21 mouse cellular contexts compared by ENCODE assay signal in the genomic region with DNA sequence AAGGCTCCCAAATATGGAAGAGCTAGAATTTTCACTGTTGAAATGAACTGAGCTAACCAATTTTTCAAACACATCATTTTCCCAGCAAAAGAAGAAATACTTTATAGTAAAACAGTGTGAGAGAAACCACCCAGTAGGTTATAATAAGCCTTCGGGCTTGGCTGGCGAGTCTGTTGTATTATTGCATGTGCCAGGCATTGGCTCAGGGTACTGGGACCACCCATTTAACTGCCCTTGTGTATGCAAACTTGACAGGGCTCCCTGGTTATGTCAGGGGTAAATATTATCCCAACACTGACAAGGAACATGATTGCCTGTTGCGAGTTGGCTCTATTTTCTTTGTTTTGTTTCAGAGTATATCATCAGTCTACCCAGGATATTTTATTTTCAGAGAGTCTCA. TPM values are rescaled to one million over a fixed set of nuclear protein-coding genes. Genes with fewer than 3 reads are reported as not detected.
DNase-seq lines count a peak whose midpoint lies in the region; ATAC-seq lines count a peak whose summit lies in the region.
"Had no signal": no experiment of that assay in that cellular context is flagged by ENCODE, and none has a peak within 500 bp of the region (broad histone marks: within the 10 kb centered on the region; RNA-seq: fewer than 3 reads in every experiment).

No protein-coding gene starts in this region.

- H3K4me3 ChIP-seq in kidney, embryonic 15.5 days (replicated peaks), result no peak overlapping the region
- no peak overlapping the region for H3K4me3 ChIP-seq in stomach, embryonic 16.5 days (replicated peaks; ENCODE audit: low read length)
- H3K4me3 ChIP-seq in heart, embryonic 11.5 days (ENCODE audit: low read depth, low read length), result no peak overlapping the region
- H3K4me3 ChIP-seq: embryonic facial prominence, embryonic 15.5 days; hindbrain, embryonic 10.5 days; layer of hippocampus, adult 2 months; megakaryocyte, embryonic 14.5 days; midbrain, embryonic 15.5 days; myocyte had no signal

- no peak overlapping the region for H3K9ac ChIP-seq in kidney, embryonic 15.5 days
- no peak overlapping the region for H3K9ac ChIP-seq in stomach, embryonic 16.5 days (ENCODE audit: low read length)
- H3K9ac ChIP-seq in heart, embryonic 11.5 days (ENCODE audit: low read depth, low read length), result no peak overlapping the region
- H3K9ac ChIP-seq: embryonic facial prominence, embryonic 15.5 days; midbrain, embryonic 15.5 days had no signal

- H3K27ac ChIP-seq in kidney, embryonic 15.5 days, result peak overlapping the region; percentile 57; the same call in 1 of the 2 replicates
- H3K27ac ChIP-seq in stomach, embryonic 16.5 days (ENCODE audit: low read length), result no peak overlapping the region
- no peak overlapping the region for H3K27ac ChIP-seq in heart, embryonic 11.5 days (ENCODE audit: low read depth, low read length)
- H3K27ac ChIP-seq: embryonic facial prominence, embryonic 15.5 days; hindbrain, embryonic 10.5 days; hindbrain, postnatal 0 days; layer of hippocampus, adult 2 months; midbrain, embryonic 15.5 days had no signal

- no peak for ATAC-seq in kidney, embryonic 15.5 days (replicated peaks; ENCODE audit: low FRiP score)
- peak; percentile 85 for ATAC-seq in stomach, embryonic 16.5 days (ENCODE audit: insufficient read depth, low FRiP score)
- ATAC-seq in heart, embryonic 11.5 days (replicated peaks; ENCODE audit: insufficient number of reproducible peaks, low FRiP score, low TSS enrichment), result no peak
- ATAC-seq: hindbrain, postnatal 0 days; midbrain, embryonic 15.5 days; Patski had no signal

- DNase-seq in kidney, adult 11 months, result peak; percentile 19
- no peak for DNase-seq in kidney, postnatal 10 days
- DNase-seq in right cerebral cortex, postnatal 25 days, result peak; percentile 13
- DNase-seq in right cerebral cortex, adult 18-20 months, result no peak
- DNase-seq in layer of hippocampus, adult 9-11 months, result no peak
- DNase-seq: adrenal gland, adult 8-10 months; gastrocnemius, postnatal 36 days; lung, adult 2 months; thymus, adult 2 months had no signal

- no peaks in the 10 kb centered on the region for H3K9me3 ChIP-seq in kidney, embryonic 15.5 days (replicated peaks)
- H3K9me3 ChIP-seq in stomach, embryonic 16.5 days (replicated peaks; ENCODE audit: control insufficient read depth, low read length), result no peaks in the 10 kb centered on the region
- no peaks in the 10 kb centered on the region for H3K9me3 ChIP-seq in heart, embryonic 11.5 days (replicated peaks; ENCODE audit: control insufficient read depth, low read length)
- H3K9me3 ChIP-seq: embryonic facial prominence, embryonic 15.5 days; hindbrain, embryonic 10.5 days; megakaryocyte, embryonic 14.5 days; midbrain, embryonic 15.5 days had no signal

- H3K36me3 ChIP-seq in kidney, embryonic 15.5 days, result no peaks in the 10 kb centered on the region
- no peaks in the 10 kb centered on the region for H3K36me3 ChIP-seq in stomach, embryonic 16.5 days (ENCODE audit: control insufficient read depth, insufficient read depth, low read length)
- H3K36me3 ChIP-seq in heart, embryonic 11.5 days (ENCODE audit: control insufficient read depth, insufficient read depth, low read length), result no peaks in the 10 kb centered on the region
- H3K36me3 ChIP-seq: embryonic facial prominence, embryonic 15.5 days; hindbrain, embryonic 10.5 days; midbrain, embryonic 15.5 days had no signal

- 74% methylated on average over 3 of the region's 3 CpGs for whole genome bisulfite sequencing in kidney, embryonic 15.5 days
- 60% methylated on average over 3 of the region's 3 CpGs for WGBS in stomach, embryonic 16.5 days
- WGBS in heart, embryonic 11.5 days (ENCODE audit: insufficient replicate concordance), result 80% methylated on average over 3 of the region's 3 CpGs

- H3K4me1 ChIP-seq in kidney, embryonic 15.5 days, result no peaks in the 10 kb centered on the region
- no peaks in the 10 kb centered on the region for H3K4me1 ChIP-seq in stomach, embryonic 16.5 days (ENCODE audit: control insufficient read depth, insufficient read depth, low read length)
- no peaks in the 10 kb centered on the region for H3K4me1 ChIP-seq in heart, embryonic 11.5 days (ENCODE audit: control insufficient read depth, insufficient read depth, low read length)
- H3K4me1 ChIP-seq: embryonic facial prominence, embryonic 15.5 days; hindbrain, embryonic 10.5 days; megakaryocyte, embryonic 14.5 days; midbrain, embryonic 15.5 days had no signal

- no peak overlapping the region for H3K4me2 ChIP-seq in kidney, embryonic 15.5 days
- H3K4me2 ChIP-seq in stomach, embryonic 16.5 days (ENCODE audit: low read depth, low read length), result no peak overlapping the region
- no peak overlapping the region for H3K4me2 ChIP-seq in heart, embryonic 11.5 days
- H3K4me2 ChIP-seq: embryonic facial prominence, embryonic 15.5 days; liver, embryonic 11.5 days; midbrain, embryonic 15.5 days had no signal

- H3K27me3 ChIP-seq in kidney, embryonic 15.5 days, result no peaks in the 10 kb centered on the region
- H3K27me3 ChIP-seq in stomach, embryonic 16.5 days (ENCODE audit: control insufficient read depth, insufficient read depth, low read length), result no peaks in the 10 kb centered on the region
- no peaks in the 10 kb centered on the region for H3K27me3 ChIP-seq in heart, embryonic 11.5 days (ENCODE audit: control insufficient read depth, insufficient read depth, low read length)
- H3K27me3 ChIP-seq: embryonic facial prominence, embryonic 15.5 days; midbrain, embryonic 15.5 days; Patski had no signal

RNA-seq across cellular contexts. Expression of gene Tbc1d19, which starts 48.5 kb away (rescaled TPM):
- polyA plus RNA-seq in kidney, embryonic 15.5 days (2015; fragmentation: Nextera tagmentation; extraction: Ambion mirVana), result 44.4 and 46.9 TPM in 2 replicates
- polyA plus RNA-seq in stomach, embryonic 16.5 days (2015; fragmentation: Nextera tagmentation; extraction: Ambion mirVana), result 39.0 and 40.9 TPM in 2 replicates
- polyA plus RNA-seq in heart, embryonic 11.5 days (2014; fragmentation: Nextera tagmentation; extraction: Ambion mirVana), result 31.0 and 31.6 TPM in 2 replicates

RNA-seq across cellular contexts. Expression of gene Cckar, which starts 53.4 kb away (rescaled TPM):
- polyA plus RNA-seq in kidney, embryonic 15.5 days (2015; fragmentation: Nextera tagmentation; extraction: Ambion mirVana), result 3.9 and 4.3 TPM in 2 replicates
- 79.0 and 80.3 TPM in 2 replicates for polyA plus RNA-seq in stomach, embryonic 16.5 days (2015; fragmentation: Nextera tagmentation; extraction: Ambion mirVana)
- 0.44 and 0.45 TPM in 2 replicates for polyA plus RNA-seq in heart, embryonic 11.5 days (2014; fragmentation: Nextera tagmentation; extraction: Ambion mirVana)
- polyA plus RNA-seq: myocyte, Patski had no signal

Comparison
In these comparisons a context has a peak if more than half of its experiments do, and no peak if none do; other contexts are left out.
1. DNase-seq: peak in kidney, adult 11 months (single experiment) and right cerebral cortex, postnatal 25 days (single experiment); none in kidney, postnatal 10 days (single experiment), right cerebral cortex, adult 18-20 months (single experiment) and layer of hippocampus, adult 9-11 months (single experiment).
2. RNA of gene Cckar, which starts 53.4 kb away (polyA plus RNA-seq): 79.0 to 80.3 TPM in stomach, embryonic 16.5 days; 3.9 to 4.3 TPM in kidney, embryonic 15.5 days and 0.44 to 0.45 TPM in heart, embryonic 11.5 days; every median in the first group is over 10 times any median in the second.